Mouse (Mus musculus): ENCODE measurements at regions not wholly inside any gene's neighbourhood (a gene's known extent, or its start where the extent isn't known, plus 50 kb on each side); places are given as distances from the start of the nearest gene placed in this dataset.
"Not testable (repeated sequence)": the region's sequence is repeated elsewhere in the genome, so short reads cannot be mapped to it uniquely, and the experiment has no call there.

- no peak for DNase-seq (ENCODE audit: low spot score)
These were observed 257.9 kb downstream of the Nfkbiz start for GRCm38 (mm10) chr16:55580827-55581226.

DNA sequence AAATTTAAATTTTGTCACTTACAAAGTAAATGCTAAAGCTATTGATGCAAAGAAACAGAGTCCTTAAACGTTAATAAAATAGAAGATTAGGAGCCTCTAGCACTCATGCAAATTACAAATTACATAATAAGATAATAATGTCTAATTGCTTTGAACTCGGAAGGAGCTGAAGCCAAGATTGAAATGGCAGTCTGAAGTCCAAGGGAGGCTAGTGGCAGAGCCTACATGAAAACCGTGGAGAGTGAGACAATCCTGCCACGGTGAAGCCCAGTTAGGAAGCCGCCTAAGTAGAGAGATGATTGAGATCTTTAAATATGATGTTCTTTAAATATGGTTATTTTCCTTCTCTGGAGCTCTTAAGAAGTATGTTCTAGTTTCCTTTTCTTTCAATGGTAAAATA lies 260.0 kb downstream of the Nfkbiz start:
- DNase-seq (ENCODE audit: low spot score): no peak

- DNase-seq (ENCODE audit: low spot score): not testable (repeated sequence)
These were observed 263.0 kb downstream of the Nfkbiz start for GRCm38 (mm10) chr16:55575609-55576283.

GRCm38 (mm10) chr16:55571106-55571505 lies 267.6 kb downstream of the Nfkbiz start:
- no peak for DNase-seq (ENCODE audit: low spot score)

DNA sequence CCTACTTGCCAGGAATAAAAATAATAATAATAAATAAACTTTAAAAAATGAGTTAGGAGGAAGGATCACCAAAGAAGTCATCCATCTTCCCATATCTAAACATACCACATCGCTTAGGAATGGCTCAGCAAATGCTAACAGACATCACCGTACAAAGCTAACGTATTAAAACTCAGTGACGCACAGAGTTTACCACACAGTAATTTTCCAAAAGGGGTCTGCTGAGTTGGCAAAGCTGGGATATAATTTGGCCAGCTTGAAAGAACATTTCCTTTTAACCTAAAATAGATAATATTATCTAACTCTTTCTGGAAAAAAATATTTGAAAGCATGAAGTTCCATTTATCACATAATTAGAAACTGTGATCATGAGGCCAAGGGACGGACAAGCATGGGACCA lies 268.6 kb downstream of the Nfkbiz start:
- no peak for DNase-seq (ENCODE audit: low spot score)

DNA sequence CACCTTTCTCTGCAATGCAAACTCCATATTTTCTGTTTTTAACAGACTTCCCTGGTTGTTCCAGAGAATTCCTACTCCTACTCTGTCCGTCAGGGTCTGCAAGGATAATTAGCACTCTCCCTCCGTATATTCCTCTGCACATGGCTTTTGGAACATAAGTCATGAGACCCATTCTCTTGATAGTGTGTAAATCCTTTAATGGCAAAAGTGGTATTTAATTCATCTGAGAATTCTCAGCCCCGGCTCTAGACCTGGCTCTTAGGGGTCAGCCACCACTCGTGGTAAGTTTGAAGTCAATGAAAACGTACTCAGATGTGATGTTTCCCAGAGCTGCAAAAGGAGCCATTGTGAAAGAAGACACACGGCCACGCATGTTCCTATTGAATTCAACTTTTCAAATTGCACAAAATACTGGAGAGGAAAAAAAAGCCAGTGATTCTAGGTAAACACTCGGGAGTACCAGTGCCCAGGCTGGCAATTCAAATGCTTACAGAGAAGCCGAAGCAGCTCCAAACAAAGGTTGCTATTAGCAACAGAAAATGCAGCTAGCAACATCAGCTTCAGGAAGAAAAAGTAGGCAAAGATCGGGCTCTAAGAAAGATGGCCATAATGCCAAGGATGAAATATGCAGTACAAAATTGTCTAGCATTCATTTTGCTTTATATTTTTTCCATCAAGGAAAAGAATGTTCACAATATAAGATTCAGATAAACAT lies 258.2 kb upstream of the Zpld1 start:
- DNase-seq (ENCODE audit: low spot score): no peak

- DNase-seq (ENCODE audit: low spot score): no peak
These were observed 257.4 kb upstream of the Zpld1 start for GRCm38 (mm10) chr16:55555224-55555623.

DNA sequence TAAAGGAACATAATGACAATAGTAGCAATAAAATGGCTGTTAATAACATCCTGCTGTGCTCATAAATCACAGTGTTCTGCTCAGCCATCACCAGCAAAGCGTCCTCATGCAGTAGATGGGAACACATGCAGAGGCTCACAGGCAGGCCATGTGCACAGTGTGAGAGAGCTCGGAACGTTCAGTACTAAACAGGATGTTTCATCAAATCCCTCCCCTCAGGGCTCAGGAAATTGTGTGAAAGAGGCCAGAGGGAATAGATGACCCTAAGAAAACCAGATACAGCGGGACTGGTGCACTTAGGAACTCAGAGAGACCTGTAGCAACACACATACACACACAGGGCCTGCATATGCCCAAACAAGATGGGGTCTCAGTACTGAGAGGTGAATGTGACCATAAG lies 256.1 kb upstream of the Zpld1 start:
- no peak for DNase-seq (ENCODE audit: low spot score)

DNA sequence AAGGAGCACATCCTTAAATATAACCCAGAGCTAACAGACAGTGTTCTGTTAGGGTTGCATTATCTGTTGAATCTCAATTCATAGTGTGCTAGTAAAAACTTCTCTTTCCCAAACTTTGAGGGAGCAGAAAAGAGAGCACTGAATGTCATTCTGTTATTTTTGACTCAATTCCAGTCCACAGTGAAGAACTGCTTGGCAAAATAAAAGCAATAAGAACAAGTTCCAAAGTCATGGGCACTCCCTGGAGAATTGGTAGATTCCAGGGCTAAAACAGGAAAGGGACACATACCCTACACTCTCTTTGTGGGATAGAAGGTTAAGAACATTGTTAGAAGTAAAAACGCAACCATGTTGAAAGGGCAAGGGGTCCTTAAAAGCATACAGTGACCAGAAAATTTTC lies 253.6 kb upstream of the Zpld1 start:
- no peak for DNase-seq (ENCODE audit: low spot score)

- no peak for DNase-seq (ENCODE audit: low spot score)
These were observed 253.0 kb upstream of the Zpld1 start for GRCm38 (mm10) chr16:55550649-55551312.

DNA sequence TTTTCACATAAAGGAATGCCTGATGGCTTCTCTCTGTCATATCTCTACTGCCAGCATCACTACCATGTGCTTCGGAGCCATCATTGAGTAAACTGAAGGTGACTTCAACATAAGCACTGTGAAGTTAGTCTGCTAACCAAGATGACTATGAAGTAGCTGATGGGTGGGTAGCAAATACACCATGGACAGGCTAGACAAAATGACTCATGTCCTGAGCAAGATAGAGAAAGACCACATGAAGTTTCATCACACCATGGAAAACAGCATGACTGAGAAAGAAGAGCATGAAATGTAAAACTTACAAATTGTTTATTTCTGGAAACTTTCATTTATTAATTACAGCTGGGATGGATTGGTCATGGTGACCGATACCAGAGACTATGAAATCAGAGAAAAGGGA lies 249.3 kb upstream of the Zpld1 start:
- DNase-seq (ENCODE audit: low spot score): no peak

DNA sequence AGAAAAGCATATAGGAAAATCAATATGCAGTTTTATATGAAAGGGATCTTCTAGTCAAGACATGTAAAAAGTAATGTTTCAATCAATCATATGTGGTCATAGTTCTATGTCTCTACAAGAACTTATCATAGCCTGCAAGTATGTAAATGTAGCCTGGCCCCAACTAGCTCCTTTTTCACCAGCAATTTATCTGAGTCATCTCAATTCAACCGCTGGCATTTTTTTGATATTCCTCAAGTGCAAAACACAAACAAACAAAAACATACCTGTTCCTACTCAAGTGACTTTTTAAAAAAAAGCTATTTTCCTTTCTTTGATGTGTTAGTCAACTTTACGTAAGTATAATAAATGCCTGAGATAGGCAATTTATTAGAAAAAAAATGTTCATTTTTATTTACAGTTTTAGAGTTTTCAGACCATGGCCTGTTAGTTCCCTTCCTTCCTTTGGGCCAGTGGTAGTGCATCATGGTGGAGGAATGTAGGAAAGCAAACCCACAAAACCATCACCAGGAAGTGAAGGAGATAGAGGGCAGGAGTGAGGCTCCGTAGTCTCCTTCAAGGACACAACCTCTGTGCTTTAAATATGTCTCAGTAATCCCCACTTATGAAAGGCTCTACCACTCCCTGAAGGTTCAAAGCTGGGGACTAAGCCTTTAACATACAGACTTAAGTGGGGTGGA lies 242.7 kb upstream of the Zpld1 start:
- no peak for DNase-seq (ENCODE audit: low spot score)

DNA sequence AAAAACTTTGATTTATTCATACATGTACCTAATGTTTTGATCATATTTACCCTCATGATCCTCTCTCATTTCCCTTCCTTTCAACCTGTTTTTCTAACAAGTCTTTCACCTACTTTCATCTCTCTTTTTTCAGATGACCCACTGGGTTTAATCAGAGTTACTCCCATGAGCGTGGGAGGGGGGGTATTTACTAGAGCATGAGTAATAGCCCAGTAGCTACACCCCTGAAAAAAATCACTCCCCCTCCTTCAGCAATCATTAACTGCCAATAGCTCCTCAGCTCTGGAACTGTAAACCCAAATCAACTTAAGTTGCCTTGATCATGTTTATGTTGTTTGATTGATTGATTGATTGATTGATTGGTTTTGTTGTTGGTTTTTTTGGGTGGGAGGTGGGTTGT lies 241.4 kb upstream of the Zpld1 start:
- DNase-seq (ENCODE audit: low spot score): no peak

DNA sequence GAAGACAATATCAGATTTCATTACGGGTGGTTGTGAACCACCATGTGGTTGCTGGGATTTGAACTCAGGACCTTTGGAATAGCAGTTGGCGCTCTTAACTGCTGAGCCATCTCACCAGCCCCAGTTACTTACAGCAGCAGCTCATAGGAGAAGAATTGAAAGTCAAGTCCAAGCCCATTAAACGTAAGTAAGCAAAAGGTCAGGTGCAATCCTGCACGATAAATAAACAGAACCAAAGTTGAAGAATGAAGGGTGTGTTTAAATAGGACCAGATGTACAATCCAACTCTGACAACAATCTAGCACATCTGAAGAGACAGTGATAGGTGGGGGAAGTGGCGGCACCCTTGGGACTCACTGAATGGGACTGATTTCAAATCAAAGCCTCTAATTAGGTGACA lies 239.8 kb upstream of the Zpld1 start:
- DNase-seq (ENCODE audit: low spot score): no peak

DNA sequence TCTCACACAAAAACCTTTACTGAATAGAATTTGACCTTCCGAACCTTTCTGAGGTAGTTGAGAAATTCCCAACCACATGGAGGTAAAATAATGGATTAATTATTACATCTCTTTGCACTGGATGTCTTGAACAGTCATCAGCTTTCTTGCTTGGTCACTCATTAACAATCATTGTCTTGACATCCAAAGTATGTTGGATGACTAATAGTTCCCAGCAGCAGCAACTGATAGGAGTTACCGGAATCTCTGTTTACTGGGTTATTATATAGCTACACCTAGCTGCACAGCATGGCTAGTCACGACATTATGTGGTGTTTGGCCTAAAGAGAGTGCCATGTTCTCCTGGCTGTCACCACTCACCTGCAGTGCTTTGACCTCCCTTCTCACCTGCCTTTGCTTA lies 234.9 kb upstream of the Zpld1 start:
- DNase-seq (ENCODE audit: low spot score): no peak

- no peak for DNase-seq (ENCODE audit: low spot score)
These were observed 233.1 kb upstream of the Zpld1 start for GRCm38 (mm10) chr16:55530844-55531243.

DNA sequence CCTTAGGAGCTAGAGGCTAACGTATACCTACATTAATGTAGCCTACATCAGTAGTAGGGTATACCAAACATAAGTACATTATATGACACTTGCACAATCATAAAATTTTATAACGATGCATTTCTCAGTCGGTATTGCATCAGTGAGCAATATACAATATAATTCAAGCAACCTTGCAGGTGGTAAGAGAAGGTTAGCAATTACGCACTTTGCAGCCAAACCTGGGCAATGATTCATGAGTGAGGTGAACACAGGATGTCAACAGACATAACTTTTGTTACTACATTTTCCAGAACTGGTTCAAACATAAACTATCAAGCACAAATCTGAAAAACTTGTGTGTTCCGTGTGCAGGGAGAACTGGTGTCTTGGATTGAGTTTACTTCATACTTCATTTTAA lies 229.9 kb upstream of the Zpld1 start:
- no peak for DNase-seq (ENCODE audit: low spot score)

DNA sequence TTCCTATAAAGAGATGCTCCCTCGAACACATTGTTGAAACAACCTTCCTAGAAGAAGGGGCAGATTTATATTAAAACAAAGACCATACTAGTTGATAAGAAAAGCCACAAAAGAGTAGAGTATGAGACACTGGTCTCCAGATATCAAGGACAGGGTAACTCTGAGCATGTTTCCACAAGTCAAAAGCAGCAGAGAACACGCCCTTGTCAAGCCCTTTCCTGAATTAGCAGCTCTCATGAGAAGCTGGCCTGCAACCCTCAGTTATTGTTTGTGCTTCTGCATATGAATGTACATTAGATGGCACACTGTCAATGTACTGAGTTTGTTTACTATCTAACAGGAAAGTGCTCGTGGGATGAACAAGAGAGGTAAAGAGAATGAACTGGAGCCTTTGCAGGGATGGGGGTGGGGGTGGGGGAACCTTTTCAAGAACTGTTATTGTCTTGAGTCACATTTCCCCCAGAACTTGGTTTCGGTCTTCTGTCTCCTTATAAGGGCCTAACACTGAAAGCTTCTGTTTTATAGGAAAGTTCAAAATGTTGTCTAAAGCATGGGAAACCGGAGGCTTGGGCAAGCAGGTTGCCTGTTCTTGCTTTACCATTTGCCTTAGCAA lies 228.6 kb upstream of the Zpld1 start:
- DNase-seq (ENCODE audit: low spot score): no peak

GRCm38 (mm10) chr16:55523264-55523663 lies 225.5 kb upstream of the Zpld1 start:
- no peak for DNase-seq (ENCODE audit: low spot score)

DNA sequence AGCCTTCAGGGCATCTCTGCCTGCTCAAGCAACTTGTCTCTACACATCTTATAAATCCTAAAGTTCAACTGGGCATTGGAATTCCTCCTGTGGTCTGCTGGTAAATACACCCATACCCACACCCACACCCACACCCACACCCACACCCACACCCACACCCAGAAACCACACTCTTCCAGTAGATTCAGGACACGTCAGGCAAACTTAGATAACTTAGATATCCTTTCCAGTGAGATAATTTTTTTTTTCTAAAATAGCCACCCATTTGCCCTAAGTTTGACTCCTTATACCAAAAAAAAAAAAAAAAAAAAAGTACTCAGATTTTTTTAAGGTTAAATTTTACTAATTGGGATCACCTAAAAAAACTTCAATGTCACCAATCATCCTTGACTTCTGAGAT lies 224.5 kb upstream of the Zpld1 start:
- no peak for DNase-seq (ENCODE audit: low spot score)

DNA sequence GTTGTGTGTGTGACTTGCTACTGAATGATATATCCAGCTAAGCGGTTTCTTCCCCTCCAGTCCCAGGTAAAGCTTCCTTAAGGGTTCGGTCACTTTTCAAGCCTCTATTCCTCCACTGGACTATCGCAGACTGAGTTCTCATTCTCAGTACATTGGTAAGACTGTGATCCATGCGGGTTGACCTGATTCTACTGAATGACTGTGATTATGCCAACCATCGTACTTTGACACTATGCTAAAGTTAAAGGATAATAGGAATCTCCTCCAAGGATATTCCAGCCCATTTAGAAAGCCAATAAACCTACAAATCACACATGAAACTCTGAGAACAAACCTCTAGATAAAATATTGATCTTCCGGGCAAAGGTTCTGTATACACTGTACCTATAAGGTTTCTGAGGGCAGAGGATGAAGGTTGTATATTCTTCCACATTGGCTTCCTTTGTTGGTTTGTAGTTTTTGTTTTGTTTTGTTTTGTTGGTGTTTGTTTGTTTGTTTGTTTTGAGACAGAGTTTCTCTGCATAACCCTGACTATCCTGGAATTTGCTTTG lies 223.7 kb upstream of the Zpld1 start:
- DNase-seq (ENCODE audit: low spot score): no peak

DNA sequence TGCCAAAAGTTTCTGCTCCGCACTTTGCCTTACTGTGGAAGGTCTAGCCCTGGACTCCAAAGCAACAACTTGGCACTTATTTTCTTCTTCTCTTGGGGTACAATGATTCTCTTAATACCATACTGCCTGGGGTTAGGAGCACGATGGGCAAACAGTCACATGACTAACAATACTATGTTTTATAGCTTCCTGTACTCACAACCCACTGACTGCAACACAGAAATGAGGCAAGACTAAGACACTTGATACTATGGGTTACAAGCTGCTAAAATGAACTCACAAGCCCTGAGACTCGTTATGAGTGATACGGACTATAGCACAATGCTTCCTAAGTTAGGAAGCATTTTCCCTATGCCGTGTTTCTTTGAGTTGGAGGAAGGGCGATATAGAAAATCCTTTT lies 222.3 kb upstream of the Zpld1 start:
- DNase-seq (ENCODE audit: low spot score): no peak
